Mouse (Mus musculus) liver, embryonic 16.5 days (tissue): ENCODE measurements around the gene Uvrag. TPM values are rescaled to one million over a fixed set of nuclear protein-coding genes. Genes with fewer than 3 reads are reported as not detected.

Source experiments
- ATAC-seq: fragments of 200-750 bp; cut with Nextera tagmentation; 2 replicates; pipeline ENCODE4 v1.8.0; 2017; ENCODE audit warnings: low read depth, mild to moderate bottlenecking, moderate number of reproducible peaks, moderate library complexity
- H3K27ac ChIP-seq: fragments of 300-500 bp; sonication (generic); 2 replicates; pipeline ENCODE4 v1.5.1; 2014; ENCODE audit warnings: mild to moderate bottlenecking, low read length
- H3K27me3 ChIP-seq: fragments of 300-500 bp; sonication (generic); 2 replicates; pipeline ENCODE4 v1.6.1; 2014; ENCODE audit warnings: low read depth, low read length, mixed read lengths; ENCODE audit not compliant: control insufficient read depth, insufficient read depth
- H3K36me3 ChIP-seq: fragments of 300-500 bp; sonication (generic); 2 replicates; pipeline ENCODE4 v1.6.1; 2014; ENCODE audit warnings: mild to moderate bottlenecking; ENCODE audit not compliant: control insufficient read depth, insufficient read depth
- H3K4me1 ChIP-seq: fragments of 300-500 bp; sonication (generic); 2 replicates; pipeline ENCODE4 v1.6.1; 2014; ENCODE audit warnings: low read depth, low read length, mixed read lengths; ENCODE audit not compliant: control insufficient read depth
- H3K4me2 ChIP-seq: fragments of 300-500 bp; sonication (generic); 2 replicates; pipeline ENCODE4 v1.6.1; 2014; ENCODE audit warnings: low read depth, low read length, mixed read lengths
- H3K4me3 ChIP-seq: fragments of 300-500 bp; sonication (generic); 2 replicates; pipeline ENCODE4 v1.5.1; 2014; ENCODE audit warnings: low read depth, mild to moderate bottlenecking, low read length
- H3K9ac ChIP-seq: fragments of 300-500 bp; sonication (generic); 2 replicates; pipeline ENCODE4 v1.6.1; 2014; ENCODE audit warnings: low read depth, low read length
- H3K9me3 ChIP-seq: fragments of 300-500 bp; sonication (generic); replicated peaks from 2 replicates; pipeline ENCODE4 v1.6.1; 2016; ENCODE audit warnings: low read length; ENCODE audit not compliant: control insufficient read depth
- WGBS: fragments of 180-500 bp; shearing (Covaris S2); extraction: QIAGEN DNeasy Blood & Tissue Kit; methylation state at CpG from one replicate; pipeline ENCODE4 v1.1.7; 2014; ENCODE audit not compliant: insufficient replicate concordance; 5-methylcytosine and 5-hydroxymethylcytosine counted together
- polyA plus RNA-seq: library from polyadenylated mRNA; unstranded; fragments of >200 nt; fragmentation: Nextera tagmentation; extraction: Ambion mirVana; gene quantifications from 2 replicates; pipeline ENCODE4 v1.2.1, GENCODE M21; 2015

Uvrag gene
- polyA plus RNA-seq, 1 experiment from 2014 or later, result 8.2 TPM

- WGBS, result 19% methylated on average over 1 of the region's 1 CpGs
- Histone ChIP-seq H3K36me3 (no peaks in the 10 kb centered on the region), H3K4me2 (no peak overlapping the region), H3K27me3 (no peaks in the 10 kb centered on the region), H3K4me3 (no peak overlapping the region), H3K27ac (no peak overlapping the region), H3K9ac (no peak overlapping the region), H3K4me1 (peaks cover 12% of the 10 kb centered on the region), H3K9me3 (no peaks in the 10 kb centered on the region)
- no peak for ATAC-seq
These were observed 8.1 kb upstream of the Uvrag start for GRCm38 (mm10) chr7:99149017-99149416.

DNA sequence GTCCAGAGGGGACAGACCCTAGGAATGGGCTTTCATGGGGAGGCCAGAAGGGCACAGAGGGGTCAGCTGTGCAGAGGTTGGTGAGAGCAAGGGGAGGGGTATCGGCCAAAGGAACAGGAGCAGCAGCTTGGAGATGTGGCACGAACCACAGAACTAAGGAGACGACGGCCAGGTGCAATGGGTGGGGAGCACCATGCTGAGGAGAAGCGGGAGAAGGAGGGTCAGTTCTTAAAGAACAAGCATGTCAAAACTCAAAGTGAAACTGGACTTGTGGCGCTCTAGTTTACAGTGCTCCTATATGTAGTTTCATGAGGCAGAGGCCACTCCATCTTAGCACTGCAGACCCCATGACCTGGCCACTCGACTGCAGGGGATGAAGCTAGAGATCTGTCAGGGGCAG lies 6.6 kb upstream of the Uvrag start:
- H3K9ac ChIP-seq, result no peak overlapping the region
- H3K27me3 ChIP-seq, result no peaks in the 10 kb centered on the region
- H3K9me3 ChIP-seq, result no peaks in the 10 kb centered on the region
- 73% methylated on average over 7 of the region's 7 CpGs for WGBS
- no peaks in the 10 kb centered on the region for H3K36me3 ChIP-seq
- no peak overlapping the region for H3K4me2 ChIP-seq
- 0 out of 2 replicates have a peak overlapping the region, but pooled peaks have one; percentile 4 for H3K27ac ChIP-seq
- ATAC-seq, result no peak
- peaks cover 12% of the 10 kb centered on the region for H3K4me1 ChIP-seq
- no peak overlapping the region for H3K4me3 ChIP-seq

DNA sequence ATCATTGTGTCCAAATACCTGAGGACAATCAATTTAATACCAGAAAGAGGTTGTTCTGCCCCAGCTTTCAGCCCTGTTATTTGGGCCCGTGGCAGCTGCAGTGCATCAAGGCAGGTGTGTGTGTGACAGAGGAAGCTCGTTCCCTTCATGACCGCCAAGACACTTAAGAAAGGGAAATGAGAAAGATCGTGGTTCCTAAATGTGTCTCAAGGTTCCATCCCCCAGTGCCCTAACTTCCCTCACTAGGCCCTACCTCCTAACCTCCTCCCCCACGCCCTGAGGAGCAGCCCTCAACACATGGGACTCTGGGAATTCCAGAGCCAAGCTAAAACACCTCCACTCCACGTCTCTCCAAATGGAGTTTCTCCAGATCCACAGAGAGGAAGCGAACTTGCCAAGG lies 6.0 kb upstream of the Uvrag start:
- 32% methylated on average over 7 of the region's 7 CpGs for WGBS
- no peaks in the 10 kb centered on the region for H3K9me3 ChIP-seq
- H3K36me3 ChIP-seq, result no peaks in the 10 kb centered on the region
- H3K27me3 ChIP-seq, result no peaks in the 10 kb centered on the region
- no peak for ATAC-seq
- H3K4me3 ChIP-seq, result no peak overlapping the region
- H3K9ac ChIP-seq, result no peak overlapping the region
- 0 out of 2 replicates have a peak overlapping the region, but pooled peaks have one; percentile 4 for H3K27ac ChIP-seq
- peaks cover 16% of the 10 kb centered on the region for H3K4me1 ChIP-seq
- H3K4me2 ChIP-seq, result no peak overlapping the region

GRCm38 (mm10) chr7:99146011-99146410 lies 5.1 kb upstream of the Uvrag start:
- no peak for ATAC-seq
- Histone ChIP-seq H3K4me3 (no peak overlapping the region), H3K27ac (peak overlapping the region; percentile 59), H3K4me2 (no peak overlapping the region), H3K9ac (no peak overlapping the region), H3K9me3 (no peaks in the 10 kb centered on the region), H3K4me1 (peaks cover 21% of the 10 kb centered on the region), H3K27me3 (no peaks in the 10 kb centered on the region), H3K36me3 (no peaks in the 10 kb centered on the region)
- WGBS, result 27% methylated on average over 7 of the region's 7 CpGs

GRCm38 (mm10) chr7:99144616-99145015 lies 3.7 kb upstream of the Uvrag start:
- Histone ChIP-seq H3K4me2 (no peak overlapping the region), H3K36me3 (no peaks in the 10 kb centered on the region), H3K4me1 (peaks cover 26% of the 10 kb centered on the region), H3K27me3 (no peaks in the 10 kb centered on the region), H3K4me3 (no peak overlapping the region), H3K9ac (no peak overlapping the region), H3K27ac (no peak overlapping the region), H3K9me3 (no peaks in the 10 kb centered on the region)
- 62% methylated on average over 11 of the region's 11 CpGs for WGBS
- ATAC-seq, result no peak

GRCm38 (mm10) chr7:99143244-99143643 lies 2.3 kb upstream of the Uvrag start:
- H3K36me3 ChIP-seq, result no peaks in the 10 kb centered on the region
- 56% methylated on average over 3 of the region's 3 CpGs for WGBS
- H3K9ac ChIP-seq, result no peak overlapping the region
- no peak for ATAC-seq
- H3K4me1 ChIP-seq, result peaks cover 34% of the 10 kb centered on the region
- no peak overlapping the region for H3K27ac ChIP-seq
- no peak overlapping the region for H3K4me3 ChIP-seq
- H3K4me2 ChIP-seq, result no peak overlapping the region
- H3K27me3 ChIP-seq, result no peaks in the 10 kb centered on the region
- no peaks in the 10 kb centered on the region for H3K9me3 ChIP-seq

DNA sequence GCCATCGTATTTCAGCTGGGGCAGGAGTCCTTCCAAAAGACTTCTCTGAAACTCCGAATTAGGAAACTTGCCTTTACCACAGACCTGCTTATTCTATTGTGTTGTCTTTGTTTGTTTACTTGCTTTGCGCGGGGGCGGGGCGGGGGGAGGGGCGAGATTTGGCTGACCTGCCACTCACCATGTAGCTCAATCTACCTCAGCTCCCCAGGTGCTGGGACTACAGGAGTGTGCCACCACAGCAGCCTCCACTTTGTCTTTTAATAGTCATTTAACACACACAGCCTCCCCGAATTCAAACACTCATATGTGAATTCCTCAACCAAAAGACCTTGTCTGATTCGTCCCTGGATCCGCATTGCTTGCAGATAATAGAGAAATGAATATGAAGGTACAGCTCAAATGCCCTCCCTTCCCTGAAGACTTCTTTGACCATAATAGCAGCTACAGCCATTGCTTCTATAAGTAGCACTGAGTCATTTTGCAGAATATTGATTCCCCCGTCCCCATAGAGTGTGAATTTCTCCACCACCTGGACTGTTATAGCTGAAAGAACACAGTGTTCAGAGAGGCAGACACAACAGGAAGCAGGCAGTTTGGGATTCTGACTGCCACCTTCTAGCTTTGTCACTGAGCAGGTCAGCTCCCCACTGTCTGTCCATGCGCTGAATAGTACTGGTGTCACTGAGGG lies 1.1 kb upstream of the Uvrag start:
- Histone ChIP-seq H3K4me1 (peaks cover 34% of the 10 kb centered on the region), H3K9ac (peak overlapping the region; percentile 25; the same call in 1 of the 2 replicates), H3K4me3 (peak overlapping the region; percentile 92)

DNA sequence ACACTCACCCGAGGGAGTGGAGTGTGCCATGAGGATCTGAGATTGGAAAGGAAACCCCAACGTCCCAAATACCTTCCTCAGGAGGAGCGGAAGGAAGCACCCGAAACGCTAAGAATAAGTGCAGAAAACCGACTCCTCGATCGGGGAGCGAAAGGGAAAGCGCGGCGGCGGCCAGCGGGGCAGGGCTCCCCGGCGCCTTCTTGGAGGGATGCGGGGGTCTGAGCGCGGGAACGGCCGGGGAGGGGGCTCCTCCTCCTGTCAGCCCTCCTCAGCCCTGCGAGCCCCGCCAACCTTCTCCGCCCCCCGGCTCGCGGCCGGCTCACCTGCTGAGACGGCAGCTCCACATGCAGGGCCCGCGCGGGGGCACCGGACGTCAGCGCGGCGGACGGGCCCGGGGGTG lies 430 bp downstream of the Uvrag start:
- Histone ChIP-seq H3K4me1 (peaks cover 26% of the 10 kb centered on the region), H3K27me3 (no peaks in the 10 kb centered on the region), H3K9me3 (no peaks in the 10 kb centered on the region), H3K4me3 (peak overlapping the region; percentile 92), H3K4me2 (peak overlapping the region; percentile 86), H3K36me3 (no peaks in the 10 kb centered on the region), H3K9ac (peak overlapping the region; percentile 88), H3K27ac (peak overlapping the region; percentile 77)
- peak; percentile 0; the same call in 1 of the 2 replicates for ATAC-seq
- 0% methylated on average over 32 of the region's 39 CpGs for WGBS

More for the DNA sequence above, 1.1 kb upstream of the Uvrag start:
- Histone ChIP-seq H3K36me3 (no peaks in the 10 kb centered on the region), H3K4me2 (peak overlapping the region; percentile 86), H3K27ac (no peak overlapping the region), H3K9me3 (no peaks in the 10 kb centered on the region), H3K27me3 (no peaks in the 10 kb centered on the region)
- 33% methylated on average over 12 of the region's 12 CpGs for WGBS
- no peak for ATAC-seq

DNA sequence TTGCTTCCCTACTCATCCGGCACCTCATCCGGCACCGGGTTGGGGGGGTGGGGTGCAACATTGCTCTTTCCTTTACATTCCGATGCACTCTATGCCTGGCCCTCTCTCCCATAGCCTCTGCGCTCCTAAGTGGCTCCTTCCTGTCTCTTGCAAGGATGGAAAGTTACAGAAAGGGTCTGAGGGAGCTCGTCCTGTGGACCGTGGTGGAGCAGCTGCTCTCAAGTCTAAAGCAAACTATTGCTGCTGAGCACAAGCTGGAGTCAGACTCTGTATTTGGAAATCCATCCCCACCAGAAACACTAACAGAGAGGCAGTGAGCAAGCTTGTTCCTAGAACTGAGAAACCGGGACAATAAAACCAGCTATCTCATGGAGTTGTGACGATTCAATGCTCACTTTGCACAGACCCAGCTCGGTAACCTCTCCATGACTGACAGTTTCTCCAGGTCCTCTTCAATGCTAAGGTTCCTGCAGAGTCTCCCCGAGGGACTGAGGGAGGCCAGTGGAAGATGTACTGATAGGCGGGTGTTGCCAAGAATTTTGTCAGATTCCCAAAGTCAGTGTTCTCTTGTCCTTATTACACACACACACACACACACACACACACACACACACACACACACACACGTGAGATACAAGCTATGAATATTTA lies 975 bp downstream of the Uvrag start:
- Histone ChIP-seq H3K27ac (peak overlapping the region; percentile 77), H3K4me1 (peaks cover 23% of the 10 kb centered on the region), H3K9ac (peak overlapping the region; percentile 88), H3K4me3 (peak overlapping the region; percentile 92), H3K36me3 (no peaks in the 10 kb centered on the region), H3K27me3 (no peaks in the 10 kb centered on the region), H3K4me2 (peak overlapping the region; percentile 86), H3K9me3 (no peaks in the 10 kb centered on the region)
- WGBS, result 1% methylated on average over 13 of the region's 13 CpGs
- no peak for ATAC-seq
